Mouse (Mus musculus): ENCODE measurements around the gene Zfp81. TPM values are rescaled to one million over a fixed set of nuclear protein-coding genes. Genes with fewer than 3 reads are reported as not detected.
A peak's percentile ranks its signal among the peaks of the same experiment; 100 is the strongest.
"Not testable (repeated sequence)": the region's sequence is repeated elsewhere in the genome, so short reads cannot be mapped to it uniquely, and the experiment has no call there.

Zfp81 gene
- polyA plus RNA-seq (2015; fragmentation: Nextera tagmentation; extraction: Ambion mirVana): 4.3 and 5.2 TPM in 2 replicates

- Histone ChIP-seq H3K9ac (peak within 1 kb of the TSS; percentile 83), H3K36me3 (no peaks in the 10 kb centered on the region), H3K4me1 (replicated peaks) (peaks cover 11% of the 10 kb centered on the region), H3K4me2 (peak within 1 kb of the TSS; percentile 87), H3K27me3 (no peaks in the 10 kb centered on the region), H3K27ac (peak within 1 kb of the TSS; percentile 84), H3K4me3 (peak within 1 kb of the TSS; percentile 89), H3K9me3 (replicated peaks) (no peaks in the 10 kb centered on the region)
- WGBS: 4% methylated on average over 47 of the region's 47 CpGs
- peak; percentile 100 for ATAC-seq (replicated peaks; ENCODE audit: insufficient number of reproducible peaks, insufficient read depth, low FRiP score, low read depth)
Measured at GRCm38 (mm10) chr17:33358411-33359384, at the start of gene Zfp81. Gene Zfp81, minus strand, starts transcription at chr17:33358878.

- no peaks in the 10 kb centered on the region for H3K9me3 ChIP-seq (replicated peaks)
- H3K9ac ChIP-seq: peak within 1 kb of the TSS; percentile 70
- peak within 1 kb of the TSS; percentile 67 for H3K4me2 ChIP-seq
- H3K4me3 ChIP-seq: peak within 1 kb of the TSS; percentile 87
- peaks cover 7% of the 10 kb centered on the region for H3K4me1 ChIP-seq (replicated peaks)
- ATAC-seq (replicated peaks; ENCODE audit: insufficient number of reproducible peaks, insufficient read depth, low FRiP score, low read depth): peak; percentile 99
- H3K27me3 ChIP-seq: no peaks in the 10 kb centered on the region
- WGBS: under 1% methylated on average over 44 of the region's 44 CpGs
- H3K36me3 ChIP-seq: no peaks in the 10 kb centered on the region
- peak within 1 kb of the TSS; percentile 76 for H3K27ac ChIP-seq
Measured at GRCm38 (mm10) chr17:33394182-33395034, 35.7 kb upstream of the Zfp81 start, which contains the start of gene Zfp101. Gene Zfp101, minus strand, starts transcription at chr17:33394641.

GRCm38 (mm10) chr17:33392271-33392670 lies 33.6 kb upstream of the Zfp81 start:
- WGBS: 90% methylated on average over 5 of the region's 5 CpGs

GRCm38 (mm10) chr17:33385705-33386104 lies 27.0 kb upstream of the Zfp81 start:
- Histone ChIP-seq H3K4me3 (no peak overlapping the region), H3K9me3 (replicated peaks) (no peaks in the 10 kb centered on the region), H3K27ac (no peak overlapping the region), H3K36me3 (peaks cover 48% of the 10 kb centered on the region), H3K4me1 (replicated peaks) (no peaks in the 10 kb centered on the region), H3K4me2 (no peak overlapping the region), H3K9ac (no peak overlapping the region), H3K27me3 (no peaks in the 10 kb centered on the region)
- ATAC-seq (replicated peaks; ENCODE audit: insufficient number of reproducible peaks, insufficient read depth, low FRiP score, low read depth): no peak

More at GRCm38 (mm10) chr17:33392271-33392670, 33.6 kb upstream of the Zfp81 start:
- Histone ChIP-seq H3K4me3 (no peak overlapping the region), H3K4me1 (replicated peaks) (peaks cover 7% of the 10 kb centered on the region), H3K9me3 (replicated peaks) (no peaks in the 10 kb centered on the region), H3K36me3 (no peaks in the 10 kb centered on the region), H3K9ac (no peak overlapping the region), H3K4me2 (no peak overlapping the region), H3K27ac (no peak overlapping the region), H3K27me3 (no peaks in the 10 kb centered on the region)
- no peak for ATAC-seq (replicated peaks; ENCODE audit: insufficient number of reproducible peaks, insufficient read depth, low FRiP score, low read depth)

GRCm38 (mm10) chr17:33372795-33373194 lies 14.1 kb upstream of the Zfp81 start:
- Histone ChIP-seq H3K9ac (no peak overlapping the region), H3K27ac (no peak overlapping the region), H3K27me3 (no peaks in the 10 kb centered on the region), H3K36me3 (no peaks in the 10 kb centered on the region), H3K4me3 (no peak overlapping the region), H3K4me2 (no peak overlapping the region), H3K9me3 (replicated peaks) (no peaks in the 10 kb centered on the region), H3K4me1 (replicated peaks) (no peaks in the 10 kb centered on the region)
- ATAC-seq (replicated peaks; ENCODE audit: insufficient number of reproducible peaks, insufficient read depth, low FRiP score, low read depth): no peak
- WGBS: 83% methylated on average over 3 of the region's 3 CpGs

GRCm38 (mm10) chr17:33352981-33353380 lies 5.7 kb downstream of the Zfp81 start:
- 97% methylated on average over 1 of the region's 1 CpGs for WGBS
- Histone ChIP-seq H3K4me1 (replicated peaks) (peaks cover 7% of the 10 kb centered on the region), H3K4me2 (no peak overlapping the region), H3K9me3 (replicated peaks) (peaks cover 8% of the 10 kb centered on the region; the same call in 1 of the 2 replicates), H3K27me3 (no peaks in the 10 kb centered on the region), H3K36me3 (no peaks in the 10 kb centered on the region), H3K27ac (no peak overlapping the region), H3K9ac (no peak overlapping the region), H3K4me3 (no peak overlapping the region)
- ATAC-seq (replicated peaks; ENCODE audit: insufficient number of reproducible peaks, insufficient read depth, low FRiP score, low read depth): no peak

- not testable (repeated sequence) for H3K4me3 ChIP-seq; H3K27me3 ChIP-seq; H3K36me3 ChIP-seq; H3K9me3 ChIP-seq (replicated peaks); H3K4me1 ChIP-seq (replicated peaks); H3K9ac ChIP-seq; H3K27ac ChIP-seq
- peak; percentile 51 for ATAC-seq (replicated peaks; ENCODE audit: insufficient number of reproducible peaks, insufficient read depth, low FRiP score, low read depth)
- 0 out of 2 replicates have a peak overlapping the region, but pooled peaks have one; percentile 23 for H3K4me2 ChIP-seq
- no CpG with 5 or more reads among the region's 9 CpGs for WGBS
Measured at GRCm38 (mm10) chr17:33289876-33290149, 68.9 kb downstream of the Zfp81 start.

- not testable (repeated sequence) for H3K4me1 ChIP-seq (replicated peaks); H3K9ac ChIP-seq; H3K4me3 ChIP-seq; H3K36me3 ChIP-seq; H3K9me3 ChIP-seq (replicated peaks); H3K27me3 ChIP-seq; H3K27ac ChIP-seq
- peak within 1 kb of the TSS; percentile 23; the same call in 1 of the 2 replicates for H3K4me2 ChIP-seq
- ATAC-seq (replicated peaks; ENCODE audit: insufficient number of reproducible peaks, insufficient read depth, low FRiP score, low read depth): peak; percentile 99
- no CpG with 5 or more reads among the region's 25 CpGs for WGBS
Measured at GRCm38 (mm10) chr17:33289039-33289875, 69.4 kb downstream of the Zfp81 start, which contains the start of gene Zfp955b. Gene Zfp955b, plus strand, starts transcription at chr17:33289544.
